Mouse (Mus musculus) spleen, adult 2 months (tissue): Measurements from ENCODE around the gene Crhr2.

Experiments used
- CTCF ChIP-seq: fragments of 200-500 bp; IDR thresholded peaks from 2 replicates; pipeline ENCODE4 v1.5.1; 2011; ENCODE audit warnings: mild to moderate bottlenecking, inconsistent platforms; ENCODE audit not compliant: insufficient read depth, insufficient read length, insufficient replicate concordance; ENCODE audit errors: extremely low read depth
- POLR2A ChIP-seq: fragments of 200-500 bp; IDR thresholded peaks from 2 replicates; pipeline ENCODE4 v1.6.1; 2011; ENCODE audit warnings: low read depth, low read length, inconsistent platforms

DNA sequence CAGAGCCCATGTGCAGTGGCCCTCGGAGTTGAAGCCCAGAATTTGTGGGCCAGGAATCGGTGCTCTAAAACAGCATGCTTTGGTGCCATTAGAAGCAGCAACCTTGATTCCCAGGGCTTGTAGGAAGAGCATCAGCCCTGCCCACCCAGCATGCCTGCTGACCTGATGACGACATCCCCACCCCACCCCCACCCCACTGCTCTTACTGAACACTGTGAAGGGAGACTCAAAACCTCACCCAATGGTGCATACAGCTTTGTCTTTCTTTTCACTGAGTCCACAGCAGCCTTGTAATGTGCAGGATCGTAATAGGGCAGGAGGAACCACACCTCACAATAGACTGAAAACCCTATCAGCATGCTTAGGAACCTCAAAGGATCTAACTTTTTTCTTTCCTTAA lies 13.3 kb upstream of the Crhr2 start:
- TF ChIP-seq CTCF (no peak), POLR2A (no peak)
